Mouse (Mus musculus) forebrain, embryonic 13.5 days (tissue): Measurements from ENCODE around the gene Kcnk1. TPM values are rescaled to one million over a fixed set of nuclear protein-coding genes. Genes with fewer than 3 reads are reported as not detected.
A peak's percentile ranks its signal among the peaks of the same experiment; 100 is the strongest.

Experiments used
- ATAC-seq: fragments of 200-750 bp; cut with Nextera tagmentation; 2 replicates; pipeline ENCODE4 v1.8.0; 2017
- H3K27ac ChIP-seq: fragments of 300-500 bp; sonication (generic); 2 replicates; pipeline ENCODE4 v1.5.1; 2015; ENCODE audit warnings: inconsistent platforms, mild to moderate bottlenecking, moderate library complexity
- H3K27me3 ChIP-seq: fragments of 300-500 bp; sonication (generic); 2 replicates; pipeline ENCODE4 v1.6.1; 2015; ENCODE audit warnings: mild to moderate bottlenecking, inconsistent platforms
- H3K36me3 ChIP-seq: fragments of 300-500 bp; sonication (generic); 2 replicates; pipeline ENCODE4 v1.6.1; 2015; ENCODE audit warnings: mild to moderate bottlenecking, inconsistent platforms; ENCODE audit not compliant: poor library complexity, severe bottlenecking
- H3K4me1 ChIP-seq: fragments of 300-500 bp; sonication (generic); 2 replicates; pipeline ENCODE4 v1.6.1; 2015; ENCODE audit warnings: inconsistent platforms
- H3K4me2 ChIP-seq: fragments of 300-500 bp; sonication (generic); 2 replicates; pipeline ENCODE4 v1.6.1; 2015; ENCODE audit warnings: inconsistent platforms, mild to moderate bottlenecking, moderate library complexity
- H3K4me3 ChIP-seq: fragments of 300-500 bp; sonication (generic); 2 replicates; pipeline ENCODE4 v1.5.1; 2015; ENCODE audit warnings: mild to moderate bottlenecking, inconsistent platforms
- H3K9ac ChIP-seq: fragments of 300-500 bp; sonication (generic); 2 replicates; pipeline ENCODE4 v1.6.1; 2015; ENCODE audit warnings: mild to moderate bottlenecking, inconsistent platforms
- H3K9me3 ChIP-seq: fragments of 300-500 bp; sonication (generic); replicated peaks from 2 replicates; pipeline ENCODE4 v1.6.1; 2016; ENCODE audit warnings: inconsistent platforms
- WGBS: fragments of 180-500 bp; shearing (Covaris S2); methylation state at CpG from one replicate; pipeline ENCODE4 v1.1.7; 2015; 5-methylcytosine and 5-hydroxymethylcytosine counted together
- polyA plus RNA-seq: library from polyadenylated mRNA; unstranded; fragments of >200 nt; fragmentation: Nextera tagmentation; extraction: Ambion mirVana; gene quantifications from 2 replicates; pipeline ENCODE4 v1.2.1, GENCODE M21; 2015

Gene Kcnk1
- 4.1 and 5.2 TPM in 2 replicates for polyA plus RNA-seq

DNA sequence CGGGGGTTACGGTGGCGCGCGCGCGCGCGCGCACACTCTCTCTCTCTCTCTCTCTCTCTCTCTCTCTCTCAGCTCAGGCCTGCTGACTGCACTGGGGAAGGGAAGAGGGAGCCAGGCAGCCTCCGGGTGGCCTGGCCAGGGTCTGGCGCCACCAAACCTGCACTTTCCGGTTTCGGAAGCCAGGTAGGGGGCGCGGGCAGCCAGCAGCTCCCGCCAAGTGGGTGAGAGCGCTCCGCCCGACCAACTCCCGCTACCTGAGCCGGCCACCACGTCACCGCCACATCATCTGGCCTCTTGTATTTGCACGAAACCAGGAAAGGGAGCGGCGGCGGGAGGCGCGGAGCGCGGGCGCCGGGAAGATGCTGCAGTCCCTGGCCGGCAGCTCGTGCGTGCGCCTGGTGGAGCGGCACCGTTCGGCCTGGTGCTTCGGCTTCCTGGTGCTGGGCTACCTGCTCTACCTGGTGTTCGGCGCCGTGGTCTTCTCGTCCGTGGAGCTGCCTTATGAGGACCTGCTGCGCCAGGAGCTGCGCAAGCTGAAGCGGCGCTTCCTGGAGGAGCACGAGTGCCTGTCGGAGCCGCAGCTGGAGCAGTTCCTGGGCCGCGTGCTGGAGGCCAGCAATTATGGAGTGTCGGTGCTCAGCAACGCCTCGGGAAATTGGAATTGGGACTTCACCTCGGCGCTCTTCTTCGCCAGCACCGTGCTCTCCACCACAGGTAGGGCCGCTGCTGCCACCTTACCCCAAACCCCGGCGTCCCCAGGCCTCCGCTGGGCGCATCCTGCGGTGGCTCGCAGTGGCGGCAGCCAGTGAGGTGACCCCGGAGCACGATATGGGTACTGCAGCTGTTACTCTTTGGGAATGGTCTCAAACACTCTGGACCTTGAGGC lies at the start of gene Kcnk1:
TSS of gene Kcnk1 (plus strand) at position 70 of the 886 bp plus-strand sequence.
- Histone ChIP-seq H3K4me2 (peak within 1 kb of the TSS; percentile 90), H3K4me3 (peak within 1 kb of the TSS; percentile 61), H3K4me1 (peaks cover 19% of the 10 kb centered on the region), H3K9me3 (no peaks in the 10 kb centered on the region), H3K27me3 (peaks cover 61% of the 10 kb centered on the region), H3K27ac (peak within 1 kb of the TSS; percentile 48; the same call in 1 of the 2 replicates), H3K36me3 (no peaks in the 10 kb centered on the region), H3K9ac (peak within 1 kb of the TSS; percentile 72)
- WGBS: under 1% methylated on average over 66 of the region's 73 CpGs
- peak; percentile 74 for ATAC-seq

DNA sequence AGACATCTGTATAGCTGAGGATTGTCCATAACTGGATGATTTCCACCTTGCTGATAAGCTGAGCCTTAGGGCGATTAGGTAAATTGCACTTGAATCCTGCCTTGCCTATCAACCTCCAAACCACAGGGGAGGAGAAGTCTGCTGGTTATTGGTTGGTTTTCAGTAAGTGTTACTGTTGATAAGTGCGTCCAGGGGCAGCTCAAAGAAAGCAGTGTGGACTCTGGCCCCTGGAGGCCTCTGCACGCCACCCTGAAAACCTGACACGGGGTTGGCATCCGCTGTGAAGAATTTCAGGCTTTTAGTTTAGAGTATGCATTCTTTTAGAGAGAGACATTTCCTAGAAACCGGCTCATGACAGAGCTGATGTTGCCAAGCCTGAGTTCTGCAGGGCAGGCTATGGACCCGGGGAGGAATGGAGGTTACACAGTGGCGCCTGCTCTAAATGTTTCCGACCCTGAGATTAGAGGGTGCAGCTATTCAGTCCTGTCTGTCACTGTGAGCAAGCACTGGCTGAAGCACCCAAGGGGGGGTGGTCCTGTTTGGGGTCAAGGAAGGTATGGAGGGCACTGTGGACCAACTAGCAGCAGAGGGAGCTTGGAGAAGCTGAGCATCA lies 46.2 kb upstream of the Kcnk1 start:
- no peaks in the 10 kb centered on the region for H3K4me1 ChIP-seq
- H3K9me3 ChIP-seq: no peaks in the 10 kb centered on the region
- H3K36me3 ChIP-seq: no peaks in the 10 kb centered on the region
- H3K9ac ChIP-seq: no peak overlapping the region
- peaks cover 9% of the 10 kb centered on the region for H3K27me3 ChIP-seq
- H3K4me3 ChIP-seq: no peak overlapping the region
- WGBS: 92% methylated on average over 9 of the region's 9 CpGs
- no peak overlapping the region for H3K27ac ChIP-seq
- no peak for ATAC-seq
- no peak overlapping the region for H3K4me2 ChIP-seq

DNA sequence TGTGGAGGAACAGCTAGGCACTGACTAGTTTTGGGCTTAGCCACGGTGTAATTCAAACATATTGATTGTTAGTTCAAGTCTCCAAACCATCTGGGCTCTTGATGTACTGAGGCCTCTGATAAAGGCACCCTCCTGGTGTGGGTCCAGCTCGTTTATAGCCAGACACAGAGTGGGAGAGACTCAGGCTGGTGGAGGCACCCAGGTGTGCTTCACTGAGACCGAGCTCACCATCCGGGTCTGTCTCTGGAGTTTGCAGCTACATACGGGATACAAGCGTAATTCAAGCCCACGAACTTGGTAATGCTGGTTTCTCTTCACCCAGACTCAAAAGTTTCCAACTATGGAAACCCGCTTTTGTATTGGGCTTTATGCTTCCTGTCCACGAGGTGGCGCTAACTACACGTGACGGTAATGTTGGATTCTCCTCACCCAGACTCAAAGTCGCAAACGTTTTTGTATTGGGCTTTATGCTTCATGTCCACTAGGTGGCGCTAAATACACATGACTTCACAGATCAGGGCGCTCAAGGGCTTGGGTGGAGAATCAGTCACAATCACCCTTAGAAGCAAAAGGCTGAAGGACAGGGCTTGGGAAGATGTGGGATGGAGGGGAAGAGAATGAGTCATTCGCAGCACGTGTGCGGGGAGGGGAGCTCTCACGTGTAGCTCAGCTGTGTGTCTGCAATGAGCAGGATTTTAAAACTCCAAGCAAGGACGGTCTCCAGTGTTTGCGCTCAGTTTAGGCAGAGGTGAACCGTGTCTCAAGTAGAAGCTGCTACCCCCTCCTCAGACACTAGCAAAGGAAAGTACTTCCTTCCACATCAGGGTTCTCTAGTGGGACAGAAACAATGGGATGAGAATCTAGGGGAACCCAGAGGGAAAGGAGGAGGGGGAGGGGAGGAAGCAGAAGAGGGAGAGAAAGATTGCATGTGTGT lies 44.7 kb upstream of the Kcnk1 start:
- Histone ChIP-seq H3K27me3 (peaks cover 14% of the 10 kb centered on the region), H3K36me3 (no peaks in the 10 kb centered on the region), H3K4me3 (no peak overlapping the region), H3K9me3 (no peaks in the 10 kb centered on the region), H3K4me1 (no peaks in the 10 kb centered on the region), H3K9ac (no peak overlapping the region), H3K27ac (no peak overlapping the region), H3K4me2 (no peak overlapping the region)
- ATAC-seq: peak; percentile 86
- 27% methylated on average over 23 of the region's 23 CpGs for WGBS

DNA sequence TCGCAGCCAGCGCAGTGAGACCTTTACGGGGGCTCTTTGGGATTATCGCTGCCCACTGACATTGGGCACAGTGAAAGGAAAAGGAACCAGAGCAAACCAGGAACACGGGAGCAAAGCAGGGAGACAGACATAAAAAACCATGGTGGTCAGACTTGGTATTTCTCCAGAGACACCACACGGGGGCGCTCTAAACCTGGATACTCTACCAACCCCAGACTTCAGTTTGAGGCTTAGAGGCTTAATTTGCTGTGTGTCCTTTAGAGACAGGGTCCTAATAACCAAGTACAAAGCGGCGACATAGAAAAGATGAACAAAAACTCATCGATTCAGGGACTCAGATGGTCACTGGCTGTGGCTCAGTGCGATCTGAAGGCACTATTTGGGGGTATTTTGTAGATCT lies 39.3 kb upstream of the Kcnk1 start:
- peaks cover 6% of the 10 kb centered on the region for H3K9me3 ChIP-seq
- ATAC-seq: no peak
- no peaks in the 10 kb centered on the region for H3K36me3 ChIP-seq
- H3K4me1 ChIP-seq: no peaks in the 10 kb centered on the region
- H3K27ac ChIP-seq: no peak overlapping the region
- no peak overlapping the region for H3K4me3 ChIP-seq
- WGBS: 11% methylated on average over 11 of the region's 11 CpGs
- peak overlapping the region; percentile 21; the same call in 1 of the 2 replicates for H3K4me2 ChIP-seq
- H3K9ac ChIP-seq: peak overlapping the region; percentile 34; the same call in 1 of the 2 replicates
- H3K27me3 ChIP-seq: peaks cover 39% of the 10 kb centered on the region

DNA sequence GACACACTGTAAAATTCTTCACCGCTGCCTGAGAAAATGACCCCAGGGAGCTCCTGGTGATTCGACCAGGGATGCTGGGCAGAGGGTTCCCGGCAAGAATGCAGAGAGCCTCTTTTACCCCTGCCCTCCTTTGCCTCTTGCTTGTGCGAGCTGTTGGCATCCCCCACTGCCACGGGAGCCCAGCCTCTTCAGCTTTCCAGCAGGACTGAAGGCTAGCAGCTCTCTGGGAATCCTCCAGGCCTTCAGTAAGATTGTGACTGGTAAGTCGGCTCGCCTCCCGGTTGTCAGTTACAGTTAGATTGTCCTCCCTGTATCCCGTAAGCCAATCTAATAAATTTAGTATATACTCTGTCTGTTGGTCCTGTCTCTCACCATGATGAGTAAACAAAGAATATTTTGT lies 38.2 kb upstream of the Kcnk1 start:
- Histone ChIP-seq H3K9me3 (peaks cover 11% of the 10 kb centered on the region), H3K9ac (no peak overlapping the region), H3K36me3 (no peaks in the 10 kb centered on the region), H3K4me3 (no peak overlapping the region), H3K27ac (no peak overlapping the region), H3K4me2 (no peak overlapping the region), H3K4me1 (no peaks in the 10 kb centered on the region), H3K27me3 (peaks cover 34% of the 10 kb centered on the region)
- ATAC-seq: no peak
- WGBS: 84% methylated on average over 9 of the region's 9 CpGs

DNA sequence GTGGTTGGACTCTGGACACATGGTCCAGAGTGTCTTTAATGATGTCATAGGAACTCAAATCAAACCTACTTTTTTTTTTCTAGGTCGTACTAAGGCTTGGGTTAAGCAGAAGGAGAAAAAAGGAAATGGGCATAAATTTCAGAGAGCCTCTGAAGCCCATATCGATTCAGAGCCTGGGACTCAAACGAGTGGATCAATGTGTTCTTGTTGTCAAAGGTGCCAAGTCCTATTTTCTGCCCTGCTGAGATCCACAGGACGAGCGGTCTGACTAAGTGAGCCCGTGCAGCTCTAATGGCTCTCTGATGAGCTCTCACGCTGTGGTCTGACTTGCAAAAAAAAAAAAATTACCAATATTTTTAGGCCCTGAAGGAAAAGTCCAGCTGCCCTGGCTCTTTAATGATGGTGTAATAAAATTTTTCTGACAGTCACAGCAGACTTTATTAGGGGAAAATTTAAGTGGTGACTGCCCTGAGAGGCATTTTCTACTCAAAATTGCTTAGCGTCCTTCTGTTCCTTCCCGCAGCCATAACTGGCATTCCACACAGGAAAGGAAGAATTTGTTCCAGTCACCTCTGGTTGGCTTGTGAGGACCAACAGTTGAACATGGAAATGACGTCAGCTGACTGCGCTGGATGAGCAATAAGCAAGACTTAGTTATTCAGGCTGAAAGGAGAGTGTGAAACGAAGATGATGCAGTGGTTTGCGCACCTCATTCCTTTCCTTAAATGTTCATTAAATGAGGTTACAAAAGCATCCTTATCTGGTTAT lies 37.6 kb upstream of the Kcnk1 start:
- Histone ChIP-seq H3K4me2 (no peak overlapping the region), H3K4me3 (no peak overlapping the region), H3K36me3 (no peaks in the 10 kb centered on the region), H3K4me1 (no peaks in the 10 kb centered on the region), H3K9me3 (peaks cover 11% of the 10 kb centered on the region), H3K27me3 (peaks cover 35% of the 10 kb centered on the region), H3K27ac (no peak overlapping the region), H3K9ac (no peak overlapping the region)
- 82% methylated on average over 13 of the region's 13 CpGs for WGBS
- ATAC-seq: no peak

DNA sequence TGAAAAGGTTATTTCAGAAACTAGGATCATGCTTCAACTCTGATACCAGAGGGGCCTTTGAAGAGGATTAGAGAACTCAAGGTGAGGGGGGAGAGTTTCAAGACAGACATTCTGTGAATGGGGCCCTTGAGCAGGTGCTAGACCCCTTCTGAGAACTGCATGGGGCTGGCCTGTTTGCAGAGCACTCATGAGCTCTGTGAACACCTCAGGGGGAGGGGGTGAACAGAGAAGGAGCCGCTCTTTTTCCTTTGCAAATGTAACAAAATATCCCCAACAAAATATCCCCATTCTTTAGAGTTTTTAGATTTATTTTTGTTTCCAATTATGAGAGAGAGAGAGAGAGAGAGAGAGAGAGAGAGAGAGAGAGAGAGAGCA lies 37.0 kb upstream of the Kcnk1 start:
- peaks cover 36% of the 10 kb centered on the region for H3K27me3 ChIP-seq
- WGBS: 52% methylated on average over 1 of the region's 1 CpGs
- H3K9me3 ChIP-seq: peaks cover 11% of the 10 kb centered on the region
- H3K4me2 ChIP-seq: no peak overlapping the region
- no peaks in the 10 kb centered on the region for H3K36me3 ChIP-seq
- H3K4me3 ChIP-seq: no peak overlapping the region
- no peaks in the 10 kb centered on the region for H3K4me1 ChIP-seq
- H3K9ac ChIP-seq: no peak overlapping the region
- ATAC-seq: no peak
- no peak overlapping the region for H3K27ac ChIP-seq

DNA sequence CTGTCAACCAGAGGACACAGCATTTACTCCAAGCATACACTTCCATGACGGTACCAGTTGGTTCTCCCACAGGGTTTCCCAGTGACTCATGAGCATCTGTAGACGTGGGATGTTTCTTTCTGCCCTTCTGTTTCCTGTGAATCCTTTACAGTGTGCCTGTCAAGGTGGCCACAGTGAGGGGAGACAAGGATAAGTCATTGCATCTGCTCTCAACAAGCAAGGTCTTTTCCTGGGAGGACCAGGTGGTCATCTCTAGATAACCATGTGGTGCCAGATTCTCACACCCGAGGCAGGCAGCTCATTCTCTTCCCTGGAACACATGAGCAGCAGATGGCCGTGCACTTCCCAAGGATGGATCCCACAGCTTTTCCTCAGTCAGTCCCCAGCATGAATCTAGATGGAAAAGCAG lies 35.6 kb upstream of the Kcnk1 start:
- peaks cover 11% of the 10 kb centered on the region for H3K9me3 ChIP-seq
- ATAC-seq: no peak
- no peak overlapping the region for H3K27ac ChIP-seq
- peaks cover 48% of the 10 kb centered on the region for H3K27me3 ChIP-seq
- no peak overlapping the region for H3K4me2 ChIP-seq
- no peak overlapping the region for H3K9ac ChIP-seq
- no peaks in the 10 kb centered on the region for H3K36me3 ChIP-seq
- no peak overlapping the region for H3K4me3 ChIP-seq
- H3K4me1 ChIP-seq: peaks cover 6% of the 10 kb centered on the region
- WGBS: 73% methylated on average over 4 of the region's 4 CpGs

DNA sequence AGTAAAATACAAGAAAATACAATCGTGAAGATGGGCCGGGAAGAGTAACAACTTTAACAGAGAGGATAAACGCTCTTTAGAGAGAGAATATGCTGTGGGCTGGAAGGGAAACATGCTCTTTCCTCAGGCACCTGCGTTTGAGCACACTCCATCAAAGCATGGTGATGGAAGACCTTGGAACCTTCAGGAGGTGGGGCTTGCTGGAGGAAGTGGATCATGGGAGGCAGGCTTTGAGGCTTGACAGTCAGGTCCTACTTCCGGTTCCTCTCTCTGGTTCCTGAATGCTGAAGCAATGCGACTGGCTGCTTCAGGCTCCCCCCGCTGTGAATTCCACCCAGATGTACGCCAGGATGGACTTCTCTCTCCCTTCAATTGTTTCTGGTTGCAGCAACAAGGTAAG lies 34.9 kb upstream of the Kcnk1 start:
- H3K9me3 ChIP-seq: peaks cover 11% of the 10 kb centered on the region
- no peak overlapping the region for H3K4me2 ChIP-seq
- H3K36me3 ChIP-seq: no peaks in the 10 kb centered on the region
- 88% methylated on average over 8 of the region's 8 CpGs for WGBS
- H3K27me3 ChIP-seq: peaks cover 52% of the 10 kb centered on the region
- no peak overlapping the region for H3K9ac ChIP-seq
- H3K4me3 ChIP-seq: no peak overlapping the region
- ATAC-seq: no peak
- H3K4me1 ChIP-seq: peaks cover 6% of the 10 kb centered on the region
- H3K27ac ChIP-seq: no peak overlapping the region

DNA sequence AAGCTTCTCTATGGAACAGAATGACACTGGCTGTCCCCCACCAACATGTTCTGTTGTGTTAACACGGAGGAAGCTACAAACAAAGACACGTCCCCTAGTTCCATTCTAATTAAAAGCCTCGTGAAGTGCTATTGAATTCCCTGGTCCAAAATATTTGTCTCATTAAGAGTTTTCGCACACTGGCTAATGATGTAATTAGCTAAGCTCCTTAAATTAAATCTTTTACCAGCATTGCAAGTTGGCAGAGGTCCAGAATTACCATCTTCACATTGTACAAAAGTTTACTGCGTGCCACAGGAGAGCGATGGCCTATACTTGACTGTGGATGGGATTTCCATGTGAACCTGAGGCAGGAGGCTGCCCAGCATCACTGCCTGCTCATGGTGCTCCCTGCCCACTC lies 33.2 kb upstream of the Kcnk1 start:
- peaks cover 48% of the 10 kb centered on the region for H3K27me3 ChIP-seq
- H3K27ac ChIP-seq: no peak overlapping the region
- H3K4me1 ChIP-seq: peaks cover 6% of the 10 kb centered on the region
- H3K4me3 ChIP-seq: no peak overlapping the region
- 38% methylated on average over 6 of the region's 6 CpGs for WGBS
- H3K9ac ChIP-seq: no peak overlapping the region
- H3K36me3 ChIP-seq: no peaks in the 10 kb centered on the region
- peaks cover 11% of the 10 kb centered on the region for H3K9me3 ChIP-seq
- ATAC-seq: no peak
- H3K4me2 ChIP-seq: no peak overlapping the region

DNA sequence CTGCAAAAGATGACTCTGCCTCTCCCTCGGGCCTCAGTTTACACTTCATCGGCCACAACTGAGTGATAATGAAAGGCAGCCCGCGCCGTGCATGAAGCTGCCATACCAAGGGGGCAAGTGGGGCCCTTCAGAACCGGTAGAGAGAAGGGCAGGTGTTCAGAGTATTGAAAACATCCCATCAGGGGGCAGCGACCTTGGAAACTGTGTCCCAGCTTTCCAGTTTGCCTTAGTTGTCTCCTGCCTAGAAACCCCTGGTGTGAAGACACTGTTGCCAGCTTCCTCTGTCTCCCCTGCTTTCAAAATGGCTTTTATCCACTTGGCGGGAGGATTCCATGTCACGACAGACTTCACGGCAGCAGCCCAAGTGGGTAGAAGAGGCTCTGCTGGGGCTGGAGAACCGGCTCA lies 31.2 kb upstream of the Kcnk1 start:
- ATAC-seq: no peak
- Histone ChIP-seq H3K4me1 (peaks cover 6% of the 10 kb centered on the region), H3K9me3 (peaks cover 11% of the 10 kb centered on the region), H3K27me3 (peaks cover 46% of the 10 kb centered on the region), H3K27ac (no peak overlapping the region), H3K4me2 (peak overlapping the region; percentile 31), H3K4me3 (0 out of 2 replicates have a peak overlapping the region, but pooled peaks have one; percentile 6), H3K9ac (no peak overlapping the region), H3K36me3 (no peaks in the 10 kb centered on the region)
- 4% methylated on average over 11 of the region's 11 CpGs for WGBS
